Mouse (Mus musculus): ENCODE measurements around the gene Snx4.

Snx4 gene

DNA sequence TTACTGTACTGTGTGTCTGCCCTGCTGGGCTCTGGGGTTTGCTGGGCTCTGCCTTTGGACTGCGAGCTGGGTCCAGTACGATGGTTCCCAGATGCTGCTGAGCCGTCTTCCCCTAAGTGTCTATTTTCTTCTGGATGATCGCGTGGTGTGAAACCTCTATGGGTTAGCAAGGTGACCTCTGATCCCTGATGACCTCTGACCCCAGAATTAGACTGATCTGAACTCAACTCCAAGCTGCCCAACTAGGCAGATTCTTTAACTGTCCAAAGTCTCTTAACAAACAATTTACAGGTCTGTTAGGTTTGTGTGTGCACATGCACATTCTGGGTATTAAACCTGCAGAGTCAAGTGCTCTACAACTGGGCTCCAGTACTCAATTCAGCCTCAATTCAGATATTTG is 91.9 kb downstream of the Snx4 start:
- no peak for DNase-seq (ENCODE audit: low spot score in 2 of 2)

DNA sequence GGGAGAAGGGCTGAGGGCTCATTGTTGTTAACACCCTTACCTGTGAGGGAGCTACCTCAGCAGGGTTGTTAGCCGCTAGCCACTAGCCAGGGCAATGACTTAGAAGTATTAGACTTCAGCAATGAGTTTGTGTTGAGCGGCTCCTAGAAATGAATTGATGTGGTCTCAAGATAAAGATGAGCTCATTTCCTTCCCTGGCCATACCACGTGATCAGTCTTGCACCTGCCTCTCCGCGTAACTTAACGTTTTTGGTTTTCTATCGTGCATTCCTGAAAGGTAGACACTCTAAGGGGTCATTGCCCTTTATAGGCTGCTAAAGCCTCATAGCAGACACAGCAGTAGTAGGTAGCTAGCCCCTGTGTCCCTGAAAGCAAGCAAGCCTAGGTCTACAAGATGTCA is 92.4 kb downstream of the Snx4 start:
- peak; percentile 52 to 58 for DNase-seq (ENCODE audit: low spot score in 2 of 2)

DNA sequence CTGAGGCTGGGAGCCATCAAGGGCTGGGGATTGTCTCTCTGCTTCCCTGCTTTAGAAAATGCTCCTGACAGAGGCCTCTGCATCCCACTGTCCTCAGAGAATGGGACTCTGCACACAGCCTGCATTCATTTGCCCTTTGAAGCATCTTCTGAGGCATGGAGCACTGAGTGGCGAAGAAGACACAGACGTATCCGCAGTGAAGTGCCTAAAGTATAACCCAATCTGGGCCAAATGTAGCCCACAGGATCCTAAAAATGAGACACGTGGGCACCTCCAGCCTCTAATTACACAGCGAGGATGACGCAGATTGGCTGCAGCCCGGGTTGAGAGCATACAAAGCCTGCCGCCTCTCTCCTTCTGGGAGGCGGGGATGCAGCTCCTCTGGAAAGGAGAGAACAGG is 93.1 kb downstream of the Snx4 start:
- DNase-seq (ENCODE audit: low spot score in 2 of 2): no peak

DNA sequence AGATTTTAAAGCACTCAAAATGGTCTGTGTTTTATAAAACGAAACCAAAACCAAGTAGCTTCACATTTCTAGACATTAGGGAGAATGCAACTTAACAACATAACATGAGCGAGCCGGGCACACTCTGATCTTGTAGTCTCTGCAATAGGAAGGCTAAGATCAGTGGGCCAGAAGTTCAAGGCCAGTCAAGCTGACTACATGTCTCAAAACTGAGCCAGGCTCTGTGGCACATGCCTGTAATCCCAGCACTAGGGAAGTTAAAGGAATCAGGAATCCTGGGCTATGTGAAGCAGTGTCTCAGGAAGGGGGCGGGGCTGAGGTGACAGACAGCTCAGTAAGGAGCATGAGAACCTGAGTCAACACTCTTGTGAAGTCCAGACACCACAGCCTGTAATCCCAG is 93.6 kb downstream of the Snx4 start:
- DNase-seq (ENCODE audit: low spot score in 2 of 2): peak; percentile 5 to 16

DNA sequence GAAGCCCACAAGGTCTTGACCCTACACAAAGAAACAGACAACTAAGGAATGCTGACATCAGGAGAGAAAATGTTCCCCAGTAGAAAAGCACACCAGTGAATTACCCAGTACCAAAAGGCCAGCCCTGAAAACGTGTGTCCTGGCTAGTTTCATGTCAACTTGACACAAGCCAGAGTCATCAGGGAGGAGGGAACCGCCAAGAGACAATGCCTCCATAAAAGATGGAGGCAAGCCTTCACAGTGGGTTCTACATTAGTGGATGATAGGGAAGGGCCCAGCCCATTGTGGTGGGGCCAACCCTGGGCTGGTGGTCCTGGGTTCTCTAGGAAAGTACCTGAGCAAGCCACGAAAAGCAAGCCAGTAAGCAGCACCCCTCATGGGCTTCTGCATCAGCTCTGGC is 95.1 kb downstream of the Snx4 start:
- no peak for DNase-seq (ENCODE audit: low spot score in 2 of 2)

DNA sequence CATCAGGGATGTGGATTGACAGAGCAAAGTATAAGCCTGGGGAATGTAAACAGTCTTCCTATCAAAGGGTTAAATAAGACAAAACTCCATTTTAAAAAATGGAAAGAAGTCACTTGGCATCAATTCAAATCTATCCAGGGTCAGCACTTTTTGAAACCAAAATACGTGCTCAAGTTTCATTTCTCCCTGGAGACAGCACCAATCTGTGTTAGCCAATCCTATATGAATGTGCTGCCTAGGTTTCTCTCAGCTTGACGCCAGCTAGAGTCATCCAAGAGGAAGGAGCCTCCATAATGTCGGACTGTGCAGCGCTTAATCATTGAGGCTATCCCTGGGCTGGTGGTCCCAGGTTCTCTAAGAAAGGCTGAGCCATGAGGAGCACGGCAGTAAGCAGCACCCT is 95.9 kb downstream of the Snx4 start:
- no peak for DNase-seq (ENCODE audit: low spot score in 2 of 2)

Data from natural killer cell, adult 2 months (primary cell).